Mouse (Mus musculus) heart, adult 9 months (tissue): ENCODE results near the gene Hpse.

Experiments
- DNase-seq, 2 experiments: peaks; one replicate each; pipeline ENCODE4 v3.0.0; 2022; ENCODE audit warnings: low spot score in 2 of 2

Hpse gene

DNA sequence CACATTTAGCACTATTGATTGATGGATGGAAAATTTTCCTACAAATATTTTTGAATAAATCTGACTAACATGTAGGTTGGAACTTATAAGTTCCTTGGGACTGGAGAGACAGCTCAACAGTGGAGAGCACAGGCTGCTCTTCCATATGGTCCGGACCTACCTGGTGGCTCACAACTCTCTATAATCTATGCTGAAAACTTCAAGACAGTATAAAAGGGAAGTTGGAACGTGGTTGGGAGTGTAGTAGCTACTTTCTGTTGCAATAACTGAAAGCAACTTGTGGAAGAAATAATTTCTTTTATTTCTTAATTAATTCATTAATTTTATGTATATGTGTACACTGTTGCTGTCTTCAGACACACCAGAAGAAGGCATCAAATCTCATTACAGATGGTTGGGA lies 22.1 kb downstream of the Hpse start:
- no peak for DNase-seq

DNA sequence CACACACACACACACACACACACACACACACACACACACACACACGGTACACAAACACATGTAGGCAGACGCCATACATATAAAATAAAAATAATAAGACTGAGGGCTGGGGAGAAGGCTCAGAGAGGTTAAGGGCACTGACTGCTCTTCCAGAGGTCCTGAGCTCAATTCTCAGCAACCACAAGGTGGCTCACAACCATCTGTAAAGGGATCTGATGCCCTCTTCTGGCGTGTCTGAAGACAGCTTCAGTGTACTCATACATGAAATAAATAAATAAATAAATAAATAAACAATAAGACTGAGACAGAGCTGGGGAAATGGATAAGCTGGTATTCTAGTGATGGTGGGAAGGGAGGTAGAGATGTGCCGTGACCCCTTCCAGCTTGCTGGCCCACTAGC lies 33.9 kb downstream of the Hpse start:
- no peak for DNase-seq

GRCm38 (mm10) chr5:100680542-100680933 lies 39.0 kb downstream of the Hpse start:
- no peak for DNase-seq

- DNase-seq: no peak
These were observed 39.5 kb downstream of the Hpse start for GRCm38 (mm10) chr5:100679911-100680541.

GRCm38 (mm10) chr5:100674711-100675376 lies 44.7 kb downstream of the Hpse start, which contains the start of gene Coq2:
Gene Coq2, minus strand, starts transcription at chr5:100675140.
- DNase-seq: peak; percentile 64 to 85

GRCm38 (mm10) chr5:100673745-100674486 lies 45.6 kb downstream of the Hpse start:
- peak; percentile 86 for DNase-seq

GRCm38 (mm10) chr5:100672403-100672802 lies 47.1 kb downstream of the Hpse start:
- DNase-seq: no peak

DNA sequence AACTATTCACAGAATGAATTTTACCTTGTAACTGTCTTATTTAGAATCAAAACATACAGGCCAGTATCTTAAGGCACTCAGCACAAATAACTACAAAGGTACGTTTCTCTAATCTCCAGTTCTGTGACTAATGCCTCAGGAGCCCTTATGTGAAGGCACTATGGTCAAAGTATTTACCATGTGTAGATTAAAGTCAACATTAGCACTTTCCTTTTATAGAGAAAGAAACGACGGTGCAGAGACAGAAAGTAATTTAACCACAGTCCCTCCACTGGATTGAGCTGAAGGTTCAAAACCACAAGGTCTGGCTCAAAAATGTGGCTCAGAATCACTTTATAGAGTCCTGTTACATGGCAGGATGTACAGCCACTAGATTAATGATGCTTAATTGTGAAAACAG lies 47.6 kb downstream of the Hpse start:
- DNase-seq: no peak

DNA sequence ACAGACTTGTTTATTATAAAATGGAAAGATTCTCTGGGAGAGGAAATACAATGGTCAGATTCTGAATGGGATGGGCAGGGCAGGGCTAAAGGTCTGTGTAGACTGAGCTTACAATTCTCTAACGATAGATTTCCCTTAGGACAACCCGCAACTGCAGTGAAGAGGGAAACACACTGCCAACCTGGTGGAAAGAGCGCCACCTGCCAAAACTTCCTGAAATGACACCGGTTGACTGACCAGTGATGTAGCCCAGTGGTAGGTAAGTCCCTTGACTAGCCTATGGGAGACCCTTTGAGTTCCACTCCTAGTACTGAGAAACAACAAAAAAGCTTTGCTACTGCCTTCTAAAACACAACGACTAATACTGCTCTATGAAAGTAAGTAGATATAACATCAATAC lies 48.1 kb downstream of the Hpse start:
- DNase-seq: peak in 1 of 2 experiments; percentile 14

DNA sequence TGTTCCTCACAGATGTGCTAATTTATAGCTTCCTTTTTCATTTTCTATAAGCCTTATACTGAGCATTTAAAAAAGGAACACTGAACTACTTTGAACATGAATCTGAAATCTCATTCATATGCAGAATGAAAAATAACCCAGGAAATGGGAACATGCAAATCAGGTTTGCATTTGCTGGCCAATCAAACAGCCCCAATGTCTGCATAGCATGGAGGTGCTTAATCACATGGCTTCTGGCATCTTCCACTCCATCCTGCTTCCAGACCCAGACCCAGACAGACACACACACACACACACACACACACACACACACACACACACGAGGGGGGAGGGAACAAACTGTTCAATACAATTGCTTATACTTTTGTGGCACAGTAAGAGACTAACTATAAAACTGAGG lies 52.6 kb downstream of the Hpse start:
- no peak for DNase-seq

DNA sequence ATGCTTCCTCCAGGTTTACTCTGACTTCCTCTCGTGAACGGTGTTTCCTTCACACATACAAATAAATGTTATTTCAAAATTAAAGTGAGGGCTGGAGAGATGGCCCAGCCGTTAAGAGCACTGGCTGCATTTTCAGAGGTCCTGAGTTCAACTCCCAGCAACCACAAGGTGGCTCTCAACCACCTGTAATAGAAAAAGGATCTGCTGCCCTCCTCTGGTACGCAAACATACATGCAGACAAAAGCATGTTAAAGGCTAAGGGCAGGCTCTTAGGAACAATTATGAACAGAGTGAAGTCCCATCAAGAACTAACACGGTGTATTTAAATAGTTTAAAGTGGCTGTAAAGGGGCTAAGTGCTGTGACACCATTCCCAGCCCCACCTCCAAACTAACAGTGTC lies 55.7 kb downstream of the Hpse start:
- peak in 1 of 2 experiments; percentile 29 for DNase-seq

- DNase-seq: peak; percentile 10 to 40
These were observed 56.5 kb downstream of the Hpse start for GRCm38 (mm10) chr5:100663011-100663410.

GRCm38 (mm10) chr5:100658460-100658859 lies 61.1 kb downstream of the Hpse start:
- no peak for DNase-seq

DNA sequence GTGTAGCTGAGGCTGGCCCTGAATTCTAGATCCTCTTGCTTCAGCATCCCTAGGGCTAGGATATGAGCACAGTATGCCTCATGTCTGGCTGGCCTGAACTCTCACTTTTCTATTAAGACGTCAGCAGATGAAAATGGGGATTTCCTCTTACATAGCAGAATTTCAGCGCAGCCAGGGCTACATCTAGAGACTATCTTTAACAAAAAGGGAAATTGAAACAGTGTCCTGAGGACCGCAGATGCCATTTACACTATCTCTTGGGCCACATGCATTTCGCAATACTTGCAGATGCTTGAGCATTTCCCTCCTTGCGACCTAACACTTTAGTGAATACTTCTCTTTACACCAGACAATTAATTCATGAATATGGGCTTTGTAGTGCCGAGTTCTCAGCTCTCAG lies 63.2 kb downstream of the Hpse start:
- peak; percentile 24 to 48 for DNase-seq

- DNase-seq: no peak
These were observed 67.2 kb downstream of the Hpse start for GRCm38 (mm10) chr5:100652327-100652726.

GRCm38 (mm10) chr5:100651486-100651885 lies 68.0 kb downstream of the Hpse start:
- no peak for DNase-seq

DNA sequence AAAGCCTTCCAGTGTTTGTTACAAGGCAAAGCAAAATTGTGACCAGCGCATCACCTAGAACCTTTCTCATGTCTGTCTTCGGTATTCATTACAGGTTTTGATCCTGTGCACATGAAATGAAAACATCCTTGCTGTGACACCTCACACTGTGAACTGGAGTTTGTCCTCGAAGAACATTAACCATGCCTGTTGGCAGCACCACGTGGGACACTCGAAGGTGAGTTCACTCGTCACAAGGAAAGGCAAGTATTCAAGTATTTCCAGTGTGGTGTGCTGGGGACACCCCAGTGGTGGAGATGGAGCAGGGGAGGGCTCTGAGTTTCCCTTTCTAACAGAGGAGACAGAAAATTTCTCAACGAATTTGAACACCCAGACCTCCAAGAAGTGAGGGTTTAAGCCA lies 68.5 kb downstream of the Hpse start:
- DNase-seq: no peak

GRCm38 (mm10) chr5:100648546-100648945 lies 71.0 kb downstream of the Hpse start:
- DNase-seq: no peak

- DNase-seq: no peak
These were observed 71.5 kb downstream of the Hpse start for GRCm38 (mm10) chr5:100648046-100648445.

GRCm38 (mm10) chr5:100646558-100646957 lies 73.0 kb downstream of the Hpse start:
- DNase-seq: no peak

- peak in 1 of 2 experiments; percentile 44 for DNase-seq
These were observed 75.5 kb downstream of the Hpse start for GRCm38 (mm10) chr5:100643991-100644535.

DNA sequence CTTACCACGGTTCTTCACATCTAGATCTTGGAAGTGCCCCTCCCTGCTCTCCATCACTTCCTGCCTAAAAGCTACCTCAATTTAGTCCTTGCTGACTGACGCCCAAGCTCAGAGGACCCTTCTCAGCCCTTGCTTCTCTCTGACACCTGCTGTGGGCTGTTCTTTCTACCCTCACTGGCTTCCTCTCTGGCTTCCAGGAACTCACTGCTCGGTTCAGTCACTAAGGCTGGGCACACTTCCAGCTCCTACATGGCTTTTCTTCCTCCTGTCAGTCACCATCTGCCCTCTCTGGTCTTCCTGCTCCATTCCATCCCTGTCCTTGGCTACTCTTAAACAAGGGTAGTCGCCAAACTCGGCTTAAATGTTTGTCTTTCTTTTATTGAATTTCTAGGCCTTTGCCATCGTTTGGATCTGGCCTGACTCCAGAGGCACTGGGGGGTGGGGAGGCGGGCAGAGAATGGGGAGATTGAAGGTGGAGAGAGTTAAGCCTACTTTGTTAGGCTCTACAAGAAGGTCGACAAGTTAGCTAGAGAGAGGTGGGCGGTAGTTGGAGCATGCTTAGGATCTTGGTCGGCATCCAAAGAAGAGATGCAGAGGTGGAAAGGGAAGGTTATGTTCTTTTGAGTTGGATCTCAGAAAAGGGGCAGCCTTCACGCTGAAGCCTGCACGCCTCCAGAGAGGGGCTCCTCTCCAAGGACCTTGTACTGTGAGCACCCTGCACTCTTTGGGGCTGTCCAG lies 76.1 kb downstream of the Hpse start:
- peak in 1 of 2 experiments; percentile 22 for DNase-seq
